Mouse (Mus musculus): ENCODE results near the gene Trmo. TPM values are rescaled to one million over a fixed set of nuclear protein-coding genes. Genes with fewer than 3 reads are reported as not detected.

The Trmo gene
- total and polyA plus RNA-seq, 3 experiments, result 3.5 to 4.1 TPM; not detected in 1

GRCm38 (mm10) chr4:46404042-46404795, 15.0 kb upstream of the Trmo start:
- Histone ChIP-seq H3K9me3 (replicated peaks; ENCODE audit: insufficient read depth, low read length) (no peaks in the 10 kb centered on the region), H3K9ac (ENCODE audit: control insufficient read depth, low read depth, low read length, poor library complexity, severe bottlenecking) (peak overlapping the region; percentile 76), H3K27me3 (ENCODE audit: control insufficient read depth in 1 of 2, insufficient read depth in 2 of 2, low read length in 2 of 2) (no peaks in the 10 kb centered on the region), H3K4me1 (ENCODE audit: control insufficient read depth in 1 of 2, insufficient read depth in 2 of 2, low read length in 2 of 2) (peaks cover 12 to 30% of the 10 kb centered on the region in 2 experiments), H3K4me3 (ENCODE audit: control insufficient read depth in 1 of 2, insufficient read depth in 1 of 2, low read depth in 2 of 2, low read length in 2 of 2) (peak overlapping the region; percentile 36 to 44), H3K79me2 (ENCODE audit: control insufficient read depth, insufficient read depth, low read length, poor library complexity) (peaks cover 5% of the 10 kb centered on the region; the same call in 1 of the 2 replicates), H3K27ac (ENCODE audit: control insufficient read depth, low read depth, low read length) (peak overlapping the region; percentile 88), H3K36me3 (ENCODE audit: control insufficient read depth in 1 of 2, insufficient read depth in 2 of 2, low read length in 2 of 2) (peaks cover 0 to 25% of the 10 kb centered on the region in 2 experiments; a peak in 2 of 4 replicates)
- peak; percentile 90 for DNase-seq (ENCODE audit: low read depth, low spot score)
- peak; percentile 59 for TF ChIP-seq SIN3A (IDR thresholded peaks at IDR 0.05; ENCODE audit: low read length)
- no peak for TF ChIP-seq POLR2AphosphoS2 (IDR thresholded peaks at IDR 0.05; ENCODE audit: low read length)
- peak; percentile 68 for TF ChIP-seq TBP (IDR thresholded peaks at IDR 0.05; ENCODE audit: low read depth, low read length)
- peak; percentile 99 for TF ChIP-seq TAL1 (IDR thresholded peaks at IDR 0.05; ENCODE audit: low read length)
- no peak for TF ChIP-seq CHD1 (IDR thresholded peaks at IDR 0.05; ENCODE audit: low read depth, low read length)
- peak; percentile 89 for TF ChIP-seq E2F4 (IDR thresholded peaks at IDR 0.05; ENCODE audit: borderline replicate concordance, low read depth, low read length)
- TF ChIP-seq MAZ (IDR thresholded peaks at IDR 0.05; ENCODE audit: low read depth, low read length), result peak; percentile 69; the same call in 1 of the 2 replicates
- peak; percentile 64 for TF ChIP-seq MXI1 (IDR thresholded peaks at IDR 0.05; ENCODE audit: low read depth, low read length)
- no peak for TF ChIP-seq USF2 (IDR thresholded peaks at IDR 0.05; ENCODE audit: borderline replicate concordance in 1 of 2, insufficient read depth in 1 of 2, low read depth in 1 of 2, low read length in 2 of 2)
- no peak for TF ChIP-seq ZMIZ1 (IDR thresholded peaks at IDR 0.05; ENCODE audit: low read depth, low read length)
- peak; percentile 99 for TF ChIP-seq TCF12 (IDR thresholded peaks at IDR 0.05; ENCODE audit: low read depth, low read length)
- TF ChIP-seq BHLHE40 (IDR thresholded peaks at IDR 0.05; ENCODE audit: borderline replicate concordance, low read depth, low read length), result 0 out of 2 replicates have a peak, but pooled peaks have one; percentile 5
- TF ChIP-seq GATA1 (IDR thresholded peaks at IDR 0.05; ENCODE audit: low read depth, low read length), result peak; percentile 93
- peak; percentile 97 for TF ChIP-seq ZNF384 (IDR thresholded peaks at IDR 0.05; ENCODE audit: low read depth, low read length)
- peak; percentile 89 to 97 for TF ChIP-seq EP300 (IDR thresholded peaks at IDR 0.05; ENCODE audit: low read depth in 1 of 2, low read length in 2 of 2)
- TF ChIP-seq NRF1 (IDR thresholded peaks at IDR 0.05; ENCODE audit: insufficient read depth, low read depth, low read length, poor library complexity, severe bottlenecking), result no peak
- peak; percentile 74; the same call in 1 of the 2 replicates for TF ChIP-seq MAX (IDR thresholded peaks at IDR 0.05; ENCODE audit: low read length)
- peak; percentile 98 for TF ChIP-seq ETS1 (IDR thresholded peaks at IDR 0.05; ENCODE audit: low read depth, low read length)
- no peak for TF ChIP-seq GABPA (IDR thresholded peaks at IDR 0.05; ENCODE audit: low read depth, low read length)
- no peak for TF ChIP-seq POLR2A (IDR thresholded peaks at IDR 0.05; ENCODE audit: control insufficient read depth in 1 of 2, insufficient read depth in 1 of 2, low read depth in 1 of 2, low read length in 2 of 2, poor library complexity in 1 of 2)
- TF ChIP-seq HCFC1 (IDR thresholded peaks at IDR 0.05; ENCODE audit: low read depth, low read length), result peak; percentile 68
